Mouse (Mus musculus): ENCODE measurements around the gene Aldh3a1. TPM values are rescaled to one million over a fixed set of nuclear protein-coding genes. Genes with fewer than 3 reads are reported as not detected.
A peak's percentile ranks its signal among the peaks of the same experiment; 100 is the strongest.

Aldh3a1 gene
- total RNA-seq, 2 experiments from 2014 or later = 0.41 to 2.2 TPM

DNA sequence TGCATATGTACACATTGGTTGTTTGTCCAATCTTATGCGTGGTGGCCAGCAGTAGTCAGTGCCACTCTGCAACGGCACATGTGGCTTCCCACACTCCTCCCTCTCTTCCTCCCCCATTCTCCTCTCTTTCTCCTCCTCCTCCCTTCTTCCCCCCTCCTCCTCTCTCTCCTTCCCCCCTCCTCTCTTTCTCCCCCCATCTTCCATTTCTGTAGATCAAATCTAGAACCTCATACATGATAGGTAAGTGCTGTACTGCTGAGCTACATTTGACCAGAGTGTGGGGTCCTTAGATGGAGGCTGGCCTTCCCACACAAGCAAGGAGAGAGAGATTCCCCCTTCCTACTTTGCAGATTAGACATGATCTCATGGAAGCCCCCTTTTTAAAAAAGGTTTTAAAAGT lies 14.6 kb upstream of the Aldh3a1 start:
- intact Hi-C loops (cut with DNase I) = loop anchor here (2.0 to 10.0 kb wide), 5 partner anchors 40 to 310 kb away; no protein-coding TSS in a partner anchor
- no peak for DNase-seq

DNA sequence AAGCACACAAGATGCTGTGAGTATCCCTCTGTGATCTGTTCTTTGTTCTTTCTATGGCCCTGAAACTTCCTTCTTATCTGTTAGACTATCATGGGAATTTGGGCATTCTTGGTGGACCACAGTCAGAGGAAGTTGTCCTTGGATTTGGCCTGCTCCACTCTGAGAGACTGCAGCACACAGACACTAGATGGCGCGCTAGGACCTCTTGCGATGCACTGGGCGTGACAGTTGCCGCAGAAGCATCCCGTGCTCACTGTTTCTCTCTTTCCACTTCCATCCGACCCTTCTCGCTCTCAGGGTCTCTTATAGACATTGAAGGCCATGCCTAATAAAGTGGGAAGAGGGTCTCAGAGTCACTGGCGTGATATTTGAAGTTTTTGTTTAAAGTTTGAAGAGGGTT lies 13.9 kb upstream of the Aldh3a1 start:
- intact Hi-C loops (cut with DNase I) = loop anchor here (2.0 to 10.0 kb wide), 5 partner anchors 39 to 309 kb away; no protein-coding TSS in a partner anchor

DNA sequence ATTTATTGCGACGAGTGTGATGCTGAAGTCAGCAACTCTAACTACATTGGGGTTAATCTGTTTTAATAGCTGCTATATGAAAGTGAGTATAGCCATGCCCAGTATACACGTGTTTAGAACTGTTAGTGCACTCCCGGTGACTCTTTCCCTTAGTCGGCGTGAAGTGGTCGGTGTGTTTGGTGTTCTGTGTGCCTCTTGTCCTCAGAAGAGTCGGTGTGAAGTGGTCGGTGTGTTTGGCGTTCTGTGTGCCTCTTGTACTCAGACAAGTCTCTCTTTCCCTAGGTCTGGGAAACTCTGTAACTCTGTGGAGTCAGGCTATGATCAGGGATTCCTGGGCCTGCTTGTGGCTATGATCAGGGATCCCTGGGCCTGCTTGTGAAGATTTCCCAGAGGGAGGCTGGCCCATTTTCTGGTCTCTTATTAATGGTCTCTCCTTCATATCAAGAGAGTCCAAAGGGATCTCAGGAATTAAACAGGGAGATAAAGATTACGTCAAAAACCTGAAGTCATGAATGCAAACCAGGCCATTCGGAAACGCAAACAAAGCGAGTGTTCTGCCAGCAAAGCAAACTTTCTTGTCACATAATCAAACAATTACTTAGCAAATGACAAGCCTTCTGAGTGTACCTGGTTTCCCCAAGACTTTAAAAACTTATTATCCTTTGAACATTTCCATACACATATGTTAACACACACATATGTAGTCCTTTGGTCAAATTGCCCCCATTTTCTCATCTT lies 10.6 kb upstream of the Aldh3a1 start:
- intact Hi-C loops (cut with DNase I) = loop anchor here (5.0 to 10.0 kb wide), 2 partner anchors 92 to 141 kb away; no protein-coding TSS in a partner anchor
- no peak for DNase-seq

More for the DNA sequence above, 13.9 kb upstream of the Aldh3a1 start:
- peak; percentile 86 to 93 for DNase-seq

DNA sequence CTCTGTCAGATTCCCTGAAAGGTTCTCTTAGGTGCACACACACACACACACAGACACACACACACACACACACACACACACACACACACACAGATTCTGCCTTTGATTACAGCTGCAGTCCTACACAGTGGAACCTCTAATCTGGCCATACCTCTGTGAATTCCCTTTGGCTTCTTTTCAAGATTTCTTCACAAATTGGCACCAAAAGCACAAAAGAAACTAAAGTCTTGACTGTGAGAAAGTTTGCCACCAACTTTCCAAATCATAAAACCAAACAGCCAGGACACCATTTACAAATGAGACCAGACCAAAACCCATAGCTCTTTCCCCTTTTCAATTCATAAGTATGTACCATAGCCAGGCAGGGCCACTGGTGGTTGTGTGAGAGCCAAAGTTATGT lies 9.4 kb upstream of the Aldh3a1 start:
- intact Hi-C loops (cut with DNase I) = loop anchor here (5.0 to 10.0 kb wide), 2 partner anchors 93 to 139 kb away; no protein-coding TSS in a partner anchor
- no peak for DNase-seq

DNA sequence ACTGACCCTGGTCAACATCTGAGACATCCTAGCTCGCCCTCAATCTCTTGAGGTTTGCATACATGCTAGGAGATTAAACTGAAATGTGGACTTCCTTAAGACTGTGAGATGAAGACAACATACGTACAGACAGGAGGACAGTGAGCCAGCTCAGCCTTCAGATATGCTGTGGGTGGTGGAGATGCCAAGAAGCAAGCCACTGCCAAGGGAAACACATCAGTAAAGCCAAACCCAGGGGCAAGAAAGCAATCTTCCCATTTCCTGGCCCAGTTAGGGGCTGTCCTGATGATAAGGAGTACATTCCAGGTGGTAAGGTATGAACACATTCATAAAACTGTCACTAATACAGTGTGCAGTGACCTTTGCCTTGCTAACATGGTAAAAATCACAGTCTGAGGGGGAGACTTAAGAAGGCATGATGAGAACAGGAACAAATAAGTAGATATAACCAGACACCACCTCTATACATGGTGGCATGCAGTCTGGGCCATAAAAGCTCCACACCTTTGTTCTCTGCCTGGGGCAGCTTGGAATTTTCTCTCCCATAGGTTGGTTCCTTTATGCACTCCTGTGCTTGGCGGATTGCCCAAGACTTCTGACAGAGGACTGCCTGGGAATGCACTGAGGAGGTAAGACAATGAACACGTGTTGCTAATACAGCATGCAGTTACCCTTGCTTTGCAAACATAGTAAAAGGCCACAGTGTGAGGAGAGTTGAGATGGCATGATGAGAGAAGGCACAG lies 7.5 kb upstream of the Aldh3a1 start:
- intact Hi-C loops (cut with DNase I) = loop anchor here (5.0 to 10.0 kb wide), 2 partner anchors 95 to 138 kb away; no protein-coding TSS in a partner anchor
- DNase-seq = no peak

DNA sequence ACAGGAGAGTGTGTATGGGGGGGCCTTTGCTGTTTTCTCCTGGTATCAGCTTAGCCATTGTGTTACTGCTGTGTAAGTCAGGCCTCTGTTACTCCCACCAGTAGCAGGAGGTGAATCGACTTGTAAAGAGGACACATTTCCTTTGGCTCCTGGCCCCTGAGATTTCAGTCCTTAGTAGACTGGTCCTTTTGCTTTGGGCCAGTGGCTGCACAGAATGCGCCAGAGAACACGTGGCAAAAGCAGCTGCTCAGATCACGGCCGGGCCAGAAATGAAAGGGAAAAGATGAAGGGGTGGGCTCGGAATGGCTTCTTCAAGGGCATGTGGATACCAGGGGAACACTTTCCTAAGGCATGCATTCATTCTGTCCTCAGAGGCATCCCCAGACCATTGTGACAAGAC lies 5.2 kb upstream of the Aldh3a1 start:
- intact Hi-C loops (cut with DNase I) = no loop called here
- peak in 1 of 2 experiments; percentile 9 for DNase-seq

DNA sequence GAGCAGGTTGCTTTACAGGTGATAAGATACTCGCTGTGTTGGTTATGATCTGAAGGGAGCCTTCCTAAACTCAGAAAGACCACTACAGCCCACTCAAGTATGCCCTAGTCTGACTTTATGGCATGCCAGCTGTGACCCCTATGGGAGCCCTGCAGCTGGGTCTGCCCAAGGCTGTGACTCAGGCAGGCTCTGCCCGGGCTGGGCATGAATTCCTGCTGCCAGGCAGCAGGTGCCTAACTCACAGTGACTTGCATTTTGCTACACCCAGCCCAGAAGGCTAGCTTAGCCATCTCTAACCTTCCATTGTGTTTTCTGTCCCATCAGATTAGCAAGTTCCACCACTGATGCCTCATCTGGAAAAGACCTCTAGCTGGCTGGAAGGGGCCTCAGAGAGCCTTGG lies 4.5 kb upstream of the Aldh3a1 start:
- DNase-seq = no peak
- intact Hi-C loops (cut with DNase I) = no loop called here

DNA sequence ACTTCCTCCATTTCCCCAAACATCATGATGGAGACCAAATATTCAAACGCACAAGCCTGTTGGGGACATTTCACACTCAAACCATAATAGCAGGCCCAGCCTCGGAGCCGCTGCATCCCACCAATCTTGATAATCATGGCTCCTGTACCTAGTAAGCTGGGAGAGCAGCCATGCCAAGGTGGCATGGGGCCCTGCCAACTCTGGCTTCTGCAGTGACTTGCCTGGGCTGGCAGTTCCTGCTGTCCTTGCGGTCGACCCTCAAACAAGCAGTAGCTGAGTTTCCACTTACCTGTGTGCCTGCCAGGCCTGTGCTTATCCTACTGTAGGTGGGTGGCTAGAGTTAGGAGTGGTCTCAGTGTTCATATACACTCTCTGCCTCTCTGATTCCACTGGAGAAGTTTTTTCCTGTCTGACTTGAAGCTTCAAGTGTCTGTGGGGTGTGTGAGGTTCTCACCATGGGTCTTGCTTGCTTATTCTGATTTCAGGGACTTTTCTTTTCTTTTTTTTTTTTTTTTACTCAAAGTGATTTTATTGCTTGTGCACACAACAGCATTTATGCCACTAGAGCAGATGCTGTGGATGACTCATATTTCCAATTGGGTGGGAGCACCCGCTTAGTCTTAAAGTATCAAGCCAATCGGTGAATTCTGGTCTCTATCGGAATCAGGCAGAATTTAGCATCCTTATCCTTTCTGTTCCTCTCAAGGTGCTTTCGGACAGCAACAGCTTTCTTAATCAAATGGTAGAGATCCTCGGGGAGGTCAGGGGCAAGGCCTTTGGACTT lies 2.0 kb upstream of the Aldh3a1 start:
- peak in 1 of 2 experiments; percentile 33 for DNase-seq

DNA sequence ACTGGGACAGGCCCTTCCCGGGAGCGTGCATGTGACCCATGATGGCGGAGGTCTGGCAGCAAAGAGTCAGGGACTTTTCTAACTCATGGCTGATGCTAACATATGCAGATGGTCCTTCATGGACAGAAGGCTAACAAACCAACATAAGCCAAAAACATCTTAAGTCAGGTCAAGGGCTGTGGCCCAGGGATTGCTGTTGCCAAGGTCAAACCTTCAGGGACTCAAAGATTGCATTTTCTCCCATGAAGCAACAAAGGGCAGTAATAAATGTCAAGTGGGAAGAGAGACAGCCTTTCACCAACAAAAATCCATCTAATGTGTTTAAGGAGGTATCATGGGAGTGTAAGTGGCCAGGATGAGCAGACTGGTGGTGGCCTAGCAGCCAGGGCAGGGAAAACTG lies 1.2 kb upstream of the Aldh3a1 start:
- intact Hi-C loops (cut with DNase I) = no loop called here

More for the DNA sequence above, 2.0 kb upstream of the Aldh3a1 start:
- intact Hi-C loops (cut with DNase I) = no loop called here

DNA sequence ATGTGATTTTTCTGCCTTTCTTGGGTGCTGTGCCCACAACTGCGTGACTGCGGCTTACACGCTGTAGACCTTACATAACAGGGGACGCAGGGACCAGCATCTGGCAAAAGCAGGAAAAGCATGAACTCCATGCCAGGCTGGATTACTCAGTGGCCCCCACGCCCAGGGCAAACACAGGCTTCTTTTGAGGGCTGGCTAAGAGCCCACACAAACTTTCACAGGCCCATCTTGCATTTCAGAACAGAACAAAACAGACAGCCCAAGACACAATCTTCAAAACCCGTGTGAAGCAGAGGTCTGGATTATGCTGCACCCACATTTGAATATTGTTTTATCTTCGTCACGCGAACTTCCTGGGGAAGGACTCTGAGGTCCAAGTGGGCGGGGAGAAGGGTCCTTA lies 979 bp downstream of the Aldh3a1 start:
- DNase-seq = peak in 1 of 2 experiments; percentile 21

More for the DNA sequence above, 1.2 kb upstream of the Aldh3a1 start:
- DNase-seq = no peak

DNA sequence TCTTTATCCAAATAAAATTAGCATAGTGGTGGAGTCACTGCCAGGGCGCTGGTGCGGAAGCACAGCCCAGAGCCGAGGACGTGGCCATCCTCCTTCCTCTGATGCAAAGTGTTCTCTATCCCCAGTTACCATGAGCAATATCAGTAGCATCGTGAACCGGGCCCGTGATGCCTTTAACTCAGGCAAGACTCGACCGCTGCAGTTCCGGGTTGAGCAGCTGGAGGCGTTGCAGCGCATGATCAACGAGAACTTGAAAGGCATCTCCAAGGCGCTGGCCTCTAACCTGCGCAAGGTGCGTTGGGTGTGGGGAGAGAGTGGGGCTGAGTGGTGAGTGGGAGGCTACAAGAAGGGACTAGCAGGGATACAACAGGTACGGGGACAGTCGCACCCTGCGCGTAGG lies 4.8 kb downstream of the Aldh3a1 start:
- peak in 1 of 2 experiments; percentile 12 for DNase-seq
- intact Hi-C loops (cut with DNase I) = no loop called here

More for the DNA sequence above, 979 bp downstream of the Aldh3a1 start:
- intact Hi-C loops (cut with DNase I) = no loop called here

DNA sequence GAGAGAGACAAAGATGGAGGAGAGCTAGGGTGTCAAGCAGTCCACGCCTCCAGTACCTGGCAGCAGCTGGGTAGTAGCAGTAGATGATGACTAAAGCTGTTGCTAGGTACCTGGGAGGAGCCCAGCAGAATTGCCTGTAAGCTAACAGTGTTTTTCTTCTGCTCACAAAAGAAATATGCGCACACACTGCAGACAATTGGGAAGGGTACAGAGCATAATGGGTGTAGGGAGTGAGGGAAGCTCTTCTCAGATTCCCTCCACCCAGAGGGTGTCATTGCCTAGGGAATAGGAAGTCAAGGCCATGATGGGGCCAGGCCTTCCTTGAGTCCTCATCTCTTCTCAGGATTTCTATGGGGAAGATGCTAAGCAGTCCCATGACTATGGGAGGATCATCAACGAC lies 8.6 kb downstream of the Aldh3a1 start:
- DNase-seq = no peak
- intact Hi-C loops (cut with DNase I) = no loop called here

DNA sequence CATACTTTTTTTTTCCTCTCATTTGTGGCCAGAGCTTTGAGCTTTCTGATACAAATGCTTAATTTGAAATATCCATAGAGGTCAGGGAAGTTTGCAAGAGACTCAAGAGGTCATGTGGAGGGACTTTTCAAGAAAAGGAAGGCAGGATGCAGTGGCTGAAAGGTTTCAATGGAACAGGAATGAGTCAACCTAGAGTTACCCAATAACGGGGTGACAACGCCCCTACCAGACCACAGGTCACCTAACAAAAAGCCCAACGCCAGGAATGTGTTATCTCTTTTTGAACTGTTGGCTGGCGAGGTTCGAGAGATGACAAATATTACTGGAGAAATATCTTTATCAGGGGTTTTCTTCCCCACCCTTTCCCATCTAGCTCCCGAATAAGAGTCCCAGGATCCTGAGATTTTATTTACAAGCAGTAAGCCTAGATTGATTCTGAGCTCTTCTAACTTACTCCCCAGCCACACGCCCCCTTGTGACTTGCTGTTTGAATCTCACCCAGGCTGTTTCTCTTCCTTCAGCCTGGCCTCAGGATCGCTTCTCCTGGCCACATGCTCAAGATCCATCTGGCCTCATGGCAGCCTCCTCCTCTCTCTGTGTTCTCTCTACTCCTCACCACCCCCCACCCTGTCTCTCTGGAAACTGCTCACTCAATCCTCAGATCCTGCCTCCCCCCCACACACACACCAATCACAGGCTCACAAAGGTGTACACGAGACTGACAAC lies 13.0 kb downstream of the Aldh3a1 start:
- intact Hi-C loops (cut with DNase I) = no loop called here
- peak; percentile 30 to 31 for DNase-seq

DNA sequence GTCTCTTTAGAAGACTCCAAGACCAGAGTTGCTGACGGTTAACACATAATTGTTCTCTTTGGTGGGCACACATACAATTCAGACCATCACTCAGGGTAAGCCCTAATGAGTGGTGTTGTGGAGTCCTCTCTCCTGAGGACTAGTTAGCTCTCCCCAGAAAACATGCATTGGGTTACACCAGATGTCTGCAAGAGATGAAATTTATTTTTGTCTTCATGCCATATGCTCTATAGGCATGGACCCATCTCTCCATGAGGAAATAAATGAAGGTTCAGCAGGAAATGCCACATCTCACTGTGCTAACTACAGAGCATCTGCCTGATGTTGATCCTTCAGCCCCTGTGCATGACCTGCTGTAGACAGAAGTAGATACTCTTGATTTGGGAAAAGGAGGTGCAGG lies 14.7 kb downstream of the Aldh3a1 start:
- no peak for DNase-seq
- intact Hi-C loops (cut with DNase I) = no loop called here

DNA sequence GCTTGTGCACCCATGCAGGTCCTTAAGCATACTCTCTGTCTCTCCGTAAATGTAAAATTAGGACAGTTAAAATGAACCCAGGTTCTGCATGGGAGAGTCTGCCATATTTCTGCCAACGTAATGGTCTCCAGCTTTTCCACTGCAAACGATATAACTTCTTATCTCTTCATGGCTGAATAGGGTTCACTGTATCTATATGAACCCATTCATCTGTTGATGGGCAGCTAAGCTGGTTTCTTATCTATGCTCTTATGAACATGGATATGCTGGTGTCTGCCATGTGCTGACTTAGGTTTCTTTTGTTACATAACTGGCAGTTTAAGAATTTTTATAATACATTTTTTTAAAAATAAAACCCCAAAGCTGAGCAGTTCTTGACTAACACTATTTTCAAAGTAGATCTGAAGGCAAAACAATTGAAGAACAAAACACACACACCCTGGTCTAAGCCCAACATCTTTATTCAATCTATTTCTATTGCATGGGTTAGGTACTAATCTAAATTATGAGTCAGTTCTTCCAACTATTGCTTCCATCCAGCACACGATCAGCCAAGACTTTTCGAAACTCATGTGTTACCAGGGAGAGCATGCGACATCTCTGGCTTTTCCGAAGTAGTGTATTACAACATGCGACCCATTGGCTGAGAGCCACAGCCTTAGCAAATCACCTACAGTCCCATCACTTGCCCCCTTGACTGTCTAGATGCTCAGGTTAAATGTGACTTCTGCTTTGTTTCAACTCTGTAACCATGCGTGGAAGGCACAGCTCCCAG lies 15.8 kb downstream of the Aldh3a1 start:
- intact Hi-C loops (cut with DNase I) = no loop called here
- peak in 1 of 2 experiments; percentile 16 for DNase-seq

DNA sequence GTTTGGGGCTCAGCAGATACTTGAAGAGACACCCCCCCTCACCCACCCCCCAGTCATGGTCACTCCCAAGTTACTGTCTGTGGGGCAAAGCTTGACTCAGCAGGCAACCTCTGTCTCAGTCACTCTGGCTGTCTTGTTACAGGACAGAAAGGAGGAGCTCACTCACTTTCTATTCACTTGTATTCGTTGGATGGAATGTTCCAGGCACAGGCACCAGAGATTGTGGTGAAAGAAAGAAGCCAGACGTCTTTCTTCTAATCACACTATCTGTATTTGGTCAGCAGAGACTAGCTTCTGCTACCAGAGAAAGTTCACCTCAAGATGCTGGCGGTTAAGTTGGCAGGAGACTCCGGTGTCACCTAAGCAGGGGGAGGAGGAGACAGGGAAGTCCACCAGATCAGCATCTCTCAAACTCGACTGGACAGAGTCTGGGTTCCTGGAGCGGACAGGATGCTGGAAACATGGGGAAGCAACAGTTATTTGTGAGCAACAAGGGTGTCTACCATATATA lies 17.0 kb downstream of the Aldh3a1 start:
- DNase-seq = no peak
- intact Hi-C loops (cut with DNase I) = no loop called here

DNA sequence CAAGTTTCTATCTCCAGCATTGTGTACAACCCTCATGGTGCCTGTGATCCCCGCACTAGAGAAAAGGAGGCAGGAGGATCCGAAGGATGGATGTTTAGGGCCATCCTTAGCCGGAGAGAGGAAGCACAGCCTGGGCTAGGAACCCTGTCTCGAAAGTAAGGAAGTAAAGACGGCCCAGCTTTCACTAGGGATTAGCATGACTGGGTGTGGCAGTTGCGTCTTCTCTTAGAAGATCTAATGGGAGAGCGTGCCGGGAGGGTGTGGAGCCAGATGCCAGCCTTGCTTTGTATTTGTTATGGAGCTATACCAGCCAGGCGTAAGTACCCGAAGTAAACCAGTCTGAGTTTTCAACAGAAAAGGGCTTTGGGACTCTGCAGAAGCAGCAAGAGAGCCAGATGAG lies 17.6 kb downstream of the Aldh3a1 start:
- intact Hi-C loops (cut with DNase I) = no loop called here
- DNase-seq = no peak

DNA sequence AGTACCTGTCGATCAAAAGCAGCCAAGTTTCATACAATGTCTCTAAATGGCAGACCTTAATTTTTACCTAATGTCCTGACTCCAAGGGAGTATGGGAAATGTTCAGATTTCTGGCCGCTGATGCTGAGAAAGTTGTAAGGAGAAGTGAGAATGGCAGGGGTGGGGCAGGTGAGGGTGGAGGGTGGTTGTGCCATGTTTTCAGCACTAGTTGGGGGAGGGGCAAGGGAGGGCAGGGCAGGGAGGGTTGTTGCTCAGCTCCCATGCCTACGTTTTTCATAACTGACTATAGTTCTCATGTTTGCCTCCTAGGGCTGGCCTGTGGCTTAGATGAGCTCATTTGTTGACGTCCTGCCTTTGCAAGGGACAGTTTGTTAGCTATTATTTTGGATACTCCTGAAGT lies 18.2 kb downstream of the Aldh3a1 start:
- no peak for DNase-seq
- intact Hi-C loops (cut with DNase I) = no loop called here

DNA sequence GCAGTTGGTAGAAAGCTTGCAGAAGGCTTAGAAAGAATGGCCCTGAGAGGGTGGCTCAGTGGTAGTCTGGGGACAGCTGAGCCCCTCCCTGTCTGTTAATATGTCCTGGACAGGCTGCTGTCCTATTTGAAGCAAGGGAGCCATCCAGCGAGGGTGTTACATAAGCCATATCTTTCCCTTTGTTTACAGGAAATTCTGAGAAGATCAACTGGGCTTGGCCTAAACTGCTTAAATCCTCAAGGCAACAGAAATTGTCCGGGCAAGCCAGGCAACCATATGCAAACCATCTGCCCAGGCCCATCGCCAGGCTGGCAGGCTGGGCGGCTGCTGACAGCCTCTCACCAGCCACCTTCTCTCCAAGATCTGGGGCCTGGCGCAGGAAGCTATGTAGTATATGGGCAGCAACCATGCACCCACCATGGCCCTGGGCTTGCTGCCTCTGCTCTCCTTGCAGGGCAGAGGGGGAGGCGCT lies 18.6 kb downstream of the Aldh3a1 start:
- peak; percentile 70 to 79 for DNase-seq
- intact Hi-C loops (cut with DNase I) = no loop called here
